Mouse (Mus musculus): Measurements from ENCODE around the gene Trim71. TPM values are rescaled to one million over a fixed set of nuclear protein-coding genes. Genes with fewer than 3 reads are reported as not detected.

Trim71 gene
- polyA plus RNA-seq, 1 experiment from 2014 or later: 3.8 TPM

DNA sequence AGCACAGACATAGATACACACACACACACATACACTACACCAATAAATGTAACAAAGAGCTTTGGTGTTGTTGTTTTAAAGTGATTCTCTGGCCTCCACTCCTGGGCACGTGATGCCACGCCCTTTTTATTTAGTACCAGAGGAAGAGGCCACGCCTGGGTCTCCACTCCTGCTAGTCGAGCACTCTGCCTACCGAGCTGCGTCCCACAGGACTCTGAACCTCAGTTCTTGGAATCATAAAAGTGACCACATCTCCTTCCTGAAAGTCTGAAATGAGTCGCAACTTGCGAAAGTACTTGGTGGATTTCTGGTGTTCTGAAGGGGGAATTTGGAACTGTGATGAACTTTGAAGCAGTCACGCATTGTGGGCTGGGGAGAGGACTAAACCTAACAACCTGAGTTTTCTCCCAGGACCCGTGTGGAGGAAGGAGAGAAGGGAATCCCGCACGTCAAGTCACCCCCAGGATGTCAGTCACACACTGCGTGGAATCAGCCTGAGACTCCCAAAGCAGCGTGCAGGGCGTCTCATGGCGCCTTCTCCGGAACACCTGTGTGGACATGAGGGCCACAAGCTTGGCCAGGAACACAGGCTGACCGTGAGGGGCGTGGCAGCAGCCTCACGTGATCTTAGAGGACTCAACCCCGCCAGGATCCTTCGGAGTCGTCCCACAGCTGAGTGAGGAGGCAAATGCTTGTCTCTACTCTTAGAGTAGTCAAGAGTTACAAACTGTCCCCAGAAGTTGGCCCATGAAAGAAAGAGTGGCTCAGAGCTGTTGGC lies 76.5 kb downstream of the Trim71 start:
- Histone ChIP-seq H3K27me3 (ENCODE audit: insufficient read depth, poor library complexity, severe bottlenecking) (no peaks in the 10 kb centered on the region), H3K4me3 (no peak overlapping the region), H3K4me1 (replicated peaks) (no peaks in the 10 kb centered on the region), H3K9me3 (no peaks in the 10 kb centered on the region), H3K27ac (no peak overlapping the region), H3K36me3 (no peaks in the 10 kb centered on the region)
- WGBS: 85% methylated on average over 23 of the region's 23 CpGs
- DNase-seq (ENCODE audit: low spot score): no peak

DNA sequence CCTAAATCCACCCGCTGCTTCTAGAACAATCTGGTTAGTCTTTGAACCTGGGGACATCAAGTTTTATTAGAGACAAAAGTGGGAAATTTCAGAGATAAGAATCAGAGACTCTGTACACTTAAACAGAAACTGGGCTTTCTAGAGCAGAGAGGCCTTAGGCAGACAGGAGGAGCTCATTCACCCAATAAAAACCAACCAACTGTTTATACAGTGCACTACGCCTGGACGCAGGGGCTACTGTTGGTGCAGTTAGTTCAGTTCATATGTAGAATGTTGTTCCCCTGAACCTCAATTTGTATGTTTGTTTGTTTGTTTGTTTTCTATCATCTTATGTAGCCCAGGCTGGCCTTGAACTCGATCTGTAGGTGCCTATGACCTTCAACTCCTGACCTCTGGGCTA lies 77.4 kb downstream of the Trim71 start:
- DNase-seq (ENCODE audit: low spot score): no peak
- H3K9me3 ChIP-seq: no peaks in the 10 kb centered on the region
- H3K27ac ChIP-seq: no peak overlapping the region
- no peaks in the 10 kb centered on the region for H3K4me1 ChIP-seq (replicated peaks)
- H3K27me3 ChIP-seq (ENCODE audit: insufficient read depth, poor library complexity, severe bottlenecking): no peaks in the 10 kb centered on the region
- no peaks in the 10 kb centered on the region for H3K36me3 ChIP-seq
- WGBS: 86% methylated on average over 4 of the region's 4 CpGs
- H3K4me3 ChIP-seq: no peak overlapping the region

DNA sequence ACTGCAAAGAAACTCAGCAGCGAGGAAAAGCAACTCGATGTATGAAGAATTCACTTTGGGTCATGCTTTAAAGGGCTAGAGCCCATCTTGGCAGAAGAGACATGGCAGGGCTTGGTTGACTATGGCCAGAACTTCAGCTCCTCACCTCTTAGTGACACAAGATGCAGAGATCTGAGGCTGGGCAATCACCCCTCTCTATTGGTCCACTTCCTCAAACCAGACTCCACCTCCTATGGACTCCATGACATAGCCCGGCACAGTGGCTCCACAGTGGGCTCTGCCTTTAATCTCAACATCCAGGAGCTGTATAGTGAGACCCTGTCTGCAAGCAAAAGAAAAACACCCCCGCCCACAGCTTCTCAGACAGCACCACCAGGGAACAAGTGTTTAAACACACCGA lies 79.4 kb downstream of the Trim71 start:
- Histone ChIP-seq H3K4me3 (no peak overlapping the region), H3K9me3 (no peaks in the 10 kb centered on the region), H3K27ac (no peak overlapping the region), H3K36me3 (no peaks in the 10 kb centered on the region), H3K4me1 (replicated peaks) (no peaks in the 10 kb centered on the region), H3K27me3 (ENCODE audit: insufficient read depth, poor library complexity, severe bottlenecking) (no peaks in the 10 kb centered on the region)
- 82% methylated on average over 5 of the region's 5 CpGs for WGBS
- DNase-seq (ENCODE audit: low spot score): no peak

DNA sequence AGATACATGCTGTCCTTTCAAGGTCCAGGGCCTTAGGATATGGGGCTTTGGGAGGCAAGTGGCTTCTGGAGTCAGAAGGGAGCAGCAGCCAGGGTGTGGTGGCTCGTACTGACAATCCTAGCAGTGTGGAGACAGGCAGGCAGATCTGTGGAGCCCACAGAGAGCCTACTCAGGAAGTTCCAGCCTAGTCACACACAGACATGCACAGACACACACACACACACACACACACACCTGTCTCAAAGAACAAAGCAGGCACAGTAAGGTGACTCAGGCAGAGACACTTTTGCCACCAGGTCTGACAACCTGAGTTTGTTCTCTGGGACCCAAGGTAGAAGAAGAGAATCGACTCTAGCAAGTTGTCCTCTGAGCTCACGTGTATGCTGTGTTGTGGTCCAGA lies 83.2 kb downstream of the Trim71 start:
- Histone ChIP-seq H3K27me3 (ENCODE audit: insufficient read depth, poor library complexity, severe bottlenecking) (no peaks in the 10 kb centered on the region), H3K9me3 (no peaks in the 10 kb centered on the region), H3K27ac (no peak overlapping the region), H3K4me3 (no peak overlapping the region), H3K36me3 (no peaks in the 10 kb centered on the region), H3K4me1 (replicated peaks) (no peaks in the 10 kb centered on the region)
- 77% methylated on average over 3 of the region's 3 CpGs for WGBS
- DNase-seq (ENCODE audit: low spot score): no peak

DNA sequence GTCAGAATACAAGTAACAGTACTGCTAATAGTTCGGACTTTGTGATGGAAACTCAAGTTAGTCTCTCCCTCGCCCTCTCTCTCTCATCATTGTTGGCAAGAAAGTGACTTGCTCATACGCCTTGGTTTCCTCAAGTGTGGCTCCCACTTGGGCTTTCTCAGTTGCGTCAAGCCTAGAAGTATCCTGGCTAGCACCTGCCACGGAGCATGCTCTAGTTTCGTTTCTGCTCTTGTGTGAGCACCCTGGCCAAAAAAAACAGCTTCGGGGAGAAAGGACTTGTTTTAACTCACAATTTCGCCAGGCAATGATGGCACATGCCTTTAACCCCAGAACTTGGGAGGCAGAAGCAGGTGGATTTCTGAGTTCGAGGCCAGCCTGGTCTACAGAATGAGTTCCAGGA lies 87.2 kb downstream of the Trim71 start:
- Histone ChIP-seq H3K4me3 (no peak overlapping the region), H3K4me1 (replicated peaks) (no peaks in the 10 kb centered on the region)

DNA sequence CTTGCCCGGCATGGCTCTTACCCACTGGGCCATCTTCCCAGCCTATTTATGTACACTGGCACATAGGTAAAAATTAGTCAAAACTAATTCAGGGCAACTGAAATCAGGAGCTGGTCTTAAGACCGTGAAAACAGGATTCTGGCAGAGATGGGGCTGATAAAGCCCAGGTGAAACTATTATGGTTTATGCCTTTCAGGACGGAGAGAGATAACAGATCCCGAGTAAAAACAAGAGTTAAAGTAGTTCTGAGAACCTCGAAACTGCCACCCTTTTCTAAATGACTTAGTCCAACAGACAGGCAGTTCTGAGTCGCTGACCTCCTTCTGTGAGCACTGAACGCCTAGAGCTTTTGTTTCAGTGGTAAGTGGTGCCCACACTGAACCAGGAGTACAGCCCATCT lies 92.3 kb downstream of the Trim71 start:
- Histone ChIP-seq H3K9me3 (no peaks in the 10 kb centered on the region), H3K27ac (no peak overlapping the region), H3K27me3 (ENCODE audit: insufficient read depth, poor library complexity, severe bottlenecking) (no peaks in the 10 kb centered on the region), H3K4me1 (replicated peaks) (peaks cover 6% of the 10 kb centered on the region), H3K4me3 (no peak overlapping the region), H3K36me3 (peaks cover 13% of the 10 kb centered on the region; the same call in 1 of the 2 replicates)
- no peak for DNase-seq (ENCODE audit: low spot score)
- WGBS: 85% methylated on average over 7 of the region's 7 CpGs

More for the DNA sequence above, 87.2 kb downstream of the Trim71 start:
- WGBS: 90% methylated on average over 9 of the region's 9 CpGs
- Histone ChIP-seq H3K36me3 (0 out of 2 replicates have a peak, but pooled peaks cover 5% of the 10 kb centered on the region), H3K27me3 (ENCODE audit: insufficient read depth, poor library complexity, severe bottlenecking) (no peaks in the 10 kb centered on the region), H3K27ac (no peak overlapping the region), H3K9me3 (no peaks in the 10 kb centered on the region)
- DNase-seq (ENCODE audit: low spot score): no peak

DNA sequence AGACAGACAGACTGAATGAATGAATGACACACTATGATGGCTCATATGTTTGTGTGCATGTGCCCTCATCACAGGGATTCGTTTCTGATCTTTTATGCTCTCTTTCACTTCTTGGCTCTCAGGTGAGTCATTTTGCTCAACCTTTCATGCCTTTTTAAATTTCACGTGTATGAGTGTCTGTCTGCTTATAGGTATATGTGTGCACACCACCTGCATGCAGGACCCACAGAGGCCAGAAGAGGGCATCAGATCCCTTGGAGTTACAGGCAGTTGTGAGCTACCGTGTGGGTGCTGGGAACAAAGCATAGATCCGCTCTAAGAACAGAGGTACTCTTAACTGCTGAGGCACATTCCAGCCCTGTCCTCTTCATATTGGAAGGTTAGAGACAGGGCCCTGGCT lies 95.5 kb downstream of the Trim71 start:
- whole genome bisulfite sequencing: 93% methylated on average over 4 of the region's 4 CpGs

DNA sequence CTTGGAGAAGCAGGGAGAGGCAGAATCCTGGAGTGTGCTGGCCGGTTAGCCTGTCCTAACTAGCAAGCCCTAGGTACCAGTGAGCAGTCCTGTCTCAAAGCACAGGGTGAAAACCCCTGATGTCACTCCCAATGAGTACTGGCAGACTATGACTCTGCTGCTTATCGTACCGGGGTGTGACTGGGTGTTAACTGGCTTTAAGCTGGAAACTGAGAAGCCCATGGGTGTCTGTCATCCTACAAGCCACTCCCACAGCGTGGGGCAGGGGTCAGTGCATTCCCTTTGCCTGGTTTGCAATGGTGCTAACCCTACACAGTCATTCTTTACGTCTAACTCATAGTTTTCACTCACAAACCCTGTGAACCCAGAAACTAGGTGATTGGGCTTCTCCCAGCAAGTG lies 96.0 kb downstream of the Trim71 start:
- no peak for DNase-seq (ENCODE audit: low spot score)

More for the DNA sequence above, 95.5 kb downstream of the Trim71 start:
- Histone ChIP-seq H3K36me3 (peaks cover 27% of the 10 kb centered on the region), H3K9me3 (no peaks in the 10 kb centered on the region), H3K4me1 (replicated peaks) (peaks cover 11% of the 10 kb centered on the region), H3K27me3 (ENCODE audit: insufficient read depth, poor library complexity, severe bottlenecking) (no peaks in the 10 kb centered on the region), H3K4me3 (no peak overlapping the region), H3K27ac (no peak overlapping the region)
- DNase-seq (ENCODE audit: low spot score): no peak

DNA sequence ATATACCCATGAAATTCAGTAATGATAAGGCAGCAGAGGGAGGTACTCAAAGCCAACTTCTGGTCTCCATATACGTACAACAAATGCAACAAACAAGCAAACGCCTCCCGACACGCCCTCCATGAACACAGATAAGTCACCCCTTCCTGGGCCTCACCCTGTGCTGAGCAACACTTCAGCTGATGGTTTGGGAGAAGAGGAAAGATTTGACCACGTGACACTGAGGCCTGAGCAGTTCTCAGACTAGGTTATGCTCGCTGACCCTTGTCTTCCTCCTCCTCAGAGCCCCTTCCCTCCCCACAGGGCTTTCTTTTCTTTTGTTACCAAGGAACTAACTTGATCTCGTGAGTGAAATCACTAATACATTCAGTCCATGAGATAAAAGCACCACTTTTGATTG lies 97.3 kb downstream of the Trim71 start:
- Histone ChIP-seq H3K36me3 (peaks cover 30% of the 10 kb centered on the region), H3K9me3 (no peaks in the 10 kb centered on the region), H3K27me3 (ENCODE audit: insufficient read depth, poor library complexity, severe bottlenecking) (no peaks in the 10 kb centered on the region), H3K4me1 (replicated peaks) (peaks cover 11% of the 10 kb centered on the region), H3K27ac (peak overlapping the region; percentile 54; the same call in 1 of the 2 replicates), H3K4me3 (no peak overlapping the region)
- WGBS: 60% methylated on average over 7 of the region's 7 CpGs
- no peak for DNase-seq (ENCODE audit: low spot score)

More for the DNA sequence above, 96.0 kb downstream of the Trim71 start:
- no peaks in the 10 kb centered on the region for H3K9me3 ChIP-seq
- H3K27ac ChIP-seq: no peak overlapping the region
- H3K4me3 ChIP-seq: no peak overlapping the region
- H3K4me1 ChIP-seq (replicated peaks): peaks cover 11% of the 10 kb centered on the region
- peaks cover 28% of the 10 kb centered on the region for H3K36me3 ChIP-seq
- 85% methylated on average over 5 of the region's 5 CpGs for WGBS
- no peaks in the 10 kb centered on the region for H3K27me3 ChIP-seq (ENCODE audit: insufficient read depth, poor library complexity, severe bottlenecking)

DNA sequence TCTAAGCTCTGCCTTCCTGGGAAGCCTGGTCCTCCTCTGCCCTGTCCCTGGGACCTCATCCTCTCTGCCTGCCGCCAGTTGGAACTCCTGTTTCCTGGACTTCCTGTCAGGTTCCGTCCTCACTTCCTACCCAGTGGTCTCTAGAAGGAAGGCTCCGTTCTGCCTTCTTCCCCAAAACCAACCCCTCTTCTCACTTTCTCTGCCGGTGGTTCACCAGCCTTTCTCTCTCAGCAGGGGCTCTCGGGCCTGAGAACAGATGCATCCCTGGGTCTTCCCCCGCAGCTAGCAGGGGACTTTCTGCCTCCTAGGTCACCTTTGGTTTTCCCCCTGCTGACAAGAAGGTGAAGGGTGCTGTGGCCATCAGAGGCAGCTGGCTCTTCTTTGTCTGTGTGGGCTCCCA lies 98.7 kb downstream of the Trim71 start:
- Histone ChIP-seq H3K36me3 (peaks cover 38% of the 10 kb centered on the region), H3K9me3 (no peaks in the 10 kb centered on the region), H3K4me1 (replicated peaks) (peaks cover 11% of the 10 kb centered on the region), H3K4me3 (no peak overlapping the region), H3K27me3 (ENCODE audit: insufficient read depth, poor library complexity, severe bottlenecking) (no peaks in the 10 kb centered on the region), H3K27ac (no peak overlapping the region)
- DNase-seq (ENCODE audit: low spot score): no peak
- WGBS: 78% methylated on average over 6 of the region's 6 CpGs

DNA sequence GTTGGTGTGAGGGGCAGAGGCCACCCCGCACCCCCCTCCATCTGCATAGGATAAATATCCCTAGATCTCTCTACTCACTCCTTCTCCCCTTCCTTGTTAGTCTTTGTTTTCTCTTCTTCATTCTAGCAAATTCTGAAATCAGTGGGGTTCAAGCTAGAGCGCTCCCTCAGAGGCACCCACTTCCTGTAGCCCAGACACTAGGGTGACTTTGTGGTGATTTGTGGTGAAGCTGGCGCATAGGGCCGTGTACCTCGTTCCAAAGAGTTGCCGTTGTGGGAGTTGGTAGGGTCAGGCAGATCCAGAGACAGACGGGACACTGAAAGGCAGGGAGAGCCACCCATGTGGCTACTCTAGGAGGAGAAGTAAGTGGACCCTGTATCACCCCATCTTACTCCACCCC lies 101.6 kb downstream of the Trim71 start:
- no peak overlapping the region for H3K4me3 ChIP-seq
- H3K27ac ChIP-seq: no peak overlapping the region
- H3K27me3 ChIP-seq (ENCODE audit: insufficient read depth, poor library complexity, severe bottlenecking): no peaks in the 10 kb centered on the region
- H3K36me3 ChIP-seq: peaks cover 41% of the 10 kb centered on the region
- no peaks in the 10 kb centered on the region for H3K9me3 ChIP-seq
- H3K4me1 ChIP-seq (replicated peaks): peaks cover 11% of the 10 kb centered on the region
- WGBS: 95% methylated on average over 7 of the region's 7 CpGs
- no peak for DNase-seq (ENCODE audit: low spot score)

DNA sequence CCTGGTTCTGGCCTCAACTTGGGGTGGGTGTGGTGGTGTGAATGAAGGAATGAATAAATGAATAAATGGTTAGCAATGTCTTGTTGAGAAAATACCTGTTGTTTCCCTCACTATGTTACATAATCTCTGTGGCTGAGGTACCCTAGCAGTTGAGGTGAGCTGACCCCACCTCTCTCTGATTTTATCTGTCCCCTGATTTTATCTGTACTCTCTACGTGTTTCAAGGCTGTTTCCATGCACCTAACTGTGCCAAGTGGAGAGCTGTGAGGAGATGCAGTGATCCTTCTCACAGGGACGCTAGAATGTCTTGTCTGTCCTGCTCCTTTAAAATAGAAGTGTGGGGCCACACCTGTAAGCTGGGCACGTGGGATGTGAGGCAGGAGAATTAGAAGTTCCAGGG lies 105.7 kb downstream of the Trim71 start:
- Histone ChIP-seq H3K4me1 (replicated peaks) (0 out of 2 replicates have a peak, but pooled peaks cover 3% of the 10 kb centered on the region), H3K27me3 (ENCODE audit: insufficient read depth, poor library complexity, severe bottlenecking) (no peaks in the 10 kb centered on the region), H3K9me3 (no peaks in the 10 kb centered on the region), H3K36me3 (peaks cover 38% of the 10 kb centered on the region), H3K4me3 (no peak overlapping the region), H3K27ac (no peak overlapping the region)
- DNase-seq (ENCODE audit: low spot score): no peak
- WGBS: 86% methylated on average over 3 of the region's 3 CpGs
